Mouse (Mus musculus): ENCODE measurements at regions not wholly inside any gene's neighbourhood (a gene's known extent, or its start where the extent isn't known, plus 50 kb on each side); places are given as distances from the start of the nearest gene placed in this dataset.
"Not testable (repeated sequence)": the region's sequence is repeated elsewhere in the genome, so short reads cannot be mapped to it uniquely, and the experiment has no call there.

DNA sequence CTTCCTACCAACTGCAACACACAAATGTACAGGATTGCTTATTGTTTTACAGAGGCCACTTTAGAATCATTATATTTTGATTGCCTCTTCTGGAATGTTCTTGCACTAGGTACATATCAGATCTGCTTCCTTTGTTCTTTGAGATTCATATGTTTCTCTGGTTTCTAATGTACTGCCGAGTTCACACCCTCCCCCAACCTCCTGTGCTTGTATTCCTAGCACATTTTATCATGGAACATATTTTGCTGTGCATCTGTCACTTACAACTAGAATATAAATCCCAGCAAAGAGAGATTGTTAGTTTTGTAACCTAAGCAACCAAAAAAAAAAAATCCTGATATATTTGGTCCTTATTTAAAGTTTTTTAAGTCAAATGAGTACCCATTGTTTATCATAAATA, 141.4 kb upstream of the Lrp1b start:
- peak; percentile 80 for DNase-seq

DNA sequence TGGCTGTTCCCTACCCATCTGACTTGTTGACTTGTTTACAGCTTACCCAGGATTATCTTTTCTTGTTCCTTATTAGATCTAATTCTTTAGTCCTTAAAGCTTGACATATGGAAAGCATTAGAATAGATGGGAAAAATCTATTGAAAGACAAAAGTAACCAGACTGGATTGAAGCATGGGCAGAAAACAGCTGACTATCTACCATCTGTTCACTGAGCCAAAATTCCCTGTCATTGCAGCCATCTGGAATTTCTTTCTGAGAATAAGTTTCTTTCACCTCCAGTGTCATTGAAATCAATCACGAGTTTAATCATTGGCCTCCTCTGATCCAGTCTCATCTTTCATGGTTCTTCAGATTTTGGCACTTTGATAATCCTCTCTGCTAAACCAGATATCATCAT, 130.6 kb upstream of the Lrp1b start:
- DNase-seq, result no peak

DNA sequence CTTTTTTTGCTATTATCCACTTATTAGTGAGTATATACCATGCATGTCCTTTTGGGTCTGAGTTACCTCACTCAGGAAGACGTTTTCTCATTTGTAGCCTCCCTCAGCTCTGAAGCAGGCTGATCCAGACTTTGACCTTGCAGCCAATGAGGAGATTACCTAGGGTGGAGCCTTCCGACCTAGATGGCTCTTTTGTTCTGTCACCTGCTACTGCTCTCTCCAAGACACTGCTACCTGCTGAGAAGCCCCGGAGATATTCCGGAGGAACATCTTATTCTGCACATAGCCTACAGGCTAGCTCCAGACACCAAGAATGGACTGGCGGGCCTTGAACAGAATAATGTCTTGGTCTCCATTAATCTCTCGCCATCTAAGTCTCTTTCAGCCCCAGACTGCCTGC, 87.1 kb upstream of the Lrp1b start:
- not testable (repeated sequence) for DNase-seq
